Mouse (Mus musculus): ENCODE measurements around the gene Exoc4.

Gene Exoc4

DNA sequence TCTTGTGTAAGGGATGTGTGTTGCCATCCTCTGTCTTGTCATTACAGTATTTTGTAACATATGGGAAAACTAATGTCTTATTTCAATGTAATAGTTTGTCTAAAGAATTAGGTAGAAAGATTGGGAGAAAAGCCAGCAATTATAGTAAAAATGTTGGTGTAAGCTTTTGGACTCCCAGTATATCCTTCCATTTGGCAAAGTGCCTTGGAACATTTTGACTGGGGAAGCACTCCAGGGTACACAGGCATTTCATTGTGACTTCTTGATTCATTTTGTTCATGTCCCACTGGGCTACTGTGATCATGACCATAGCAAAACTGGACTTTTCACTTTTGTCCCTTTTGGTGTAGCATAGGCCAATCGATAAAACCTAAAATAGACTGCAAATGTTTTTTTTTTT is 61.6 kb downstream of the Exoc4 start:
- DNase-seq (ENCODE audit: low spot score) = no peak

DNA sequence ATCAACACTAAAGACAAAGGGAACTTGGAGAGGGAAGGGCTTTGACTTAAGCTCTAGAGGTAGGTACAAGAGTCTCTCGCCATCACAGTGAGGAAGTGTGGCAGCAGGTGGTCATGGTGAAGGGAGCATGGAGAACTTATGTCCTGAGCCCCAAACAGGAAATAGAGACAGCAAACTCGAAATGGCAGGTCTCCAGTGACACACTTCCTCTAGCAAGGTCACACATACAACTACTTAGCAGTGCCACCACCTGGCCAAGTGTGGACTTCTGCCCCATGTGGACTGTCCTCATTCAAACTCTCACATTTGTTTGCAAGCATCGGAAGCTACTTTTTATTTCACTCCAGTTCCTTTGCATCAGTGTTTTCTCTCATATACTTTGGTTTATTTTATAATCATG is 74.0 kb downstream of the Exoc4 start:
- DNase-seq (ENCODE audit: low spot score) = no peak

DNA sequence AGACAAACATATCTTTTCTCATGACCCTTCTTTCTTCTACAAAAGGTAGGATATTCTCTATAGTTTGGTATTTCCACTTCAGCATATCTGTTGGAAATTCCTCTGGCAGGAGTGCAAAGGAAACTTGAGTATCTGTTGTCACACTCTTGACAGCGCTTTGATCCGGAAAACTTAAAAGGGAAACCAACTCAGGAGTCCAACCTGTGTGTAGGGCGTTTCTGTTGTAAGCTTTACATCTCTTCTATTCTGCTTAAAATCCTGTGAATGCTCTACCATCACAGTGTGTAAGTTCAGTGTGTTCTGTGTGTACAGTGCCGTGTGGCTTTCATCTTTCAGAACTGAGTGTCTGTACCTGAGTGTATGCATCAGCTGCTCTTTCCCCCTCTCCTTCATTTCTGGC is 74.5 kb downstream of the Exoc4 start:
- DNase-seq (ENCODE audit: low spot score) = no peak

DNA sequence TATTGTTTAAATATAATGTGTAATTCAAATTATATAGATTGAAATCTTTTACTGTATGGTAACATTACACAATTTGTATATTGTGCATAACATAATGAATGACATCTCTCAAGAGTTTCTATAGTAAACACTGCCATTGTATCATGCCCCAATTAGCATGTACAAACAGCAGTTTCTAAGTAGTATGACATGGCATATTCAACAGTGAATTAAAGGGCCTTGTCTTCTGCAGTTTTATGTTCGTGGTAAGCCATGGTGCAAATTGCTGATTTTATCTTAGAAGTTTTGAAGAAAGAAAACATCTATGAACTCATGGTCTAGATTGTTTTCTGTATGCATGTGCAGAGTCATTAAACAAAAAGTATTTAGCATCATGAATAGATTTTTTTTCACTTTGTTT is 79.4 kb downstream of the Exoc4 start:
- DNase-seq (ENCODE audit: low spot score) = no peak

DNA sequence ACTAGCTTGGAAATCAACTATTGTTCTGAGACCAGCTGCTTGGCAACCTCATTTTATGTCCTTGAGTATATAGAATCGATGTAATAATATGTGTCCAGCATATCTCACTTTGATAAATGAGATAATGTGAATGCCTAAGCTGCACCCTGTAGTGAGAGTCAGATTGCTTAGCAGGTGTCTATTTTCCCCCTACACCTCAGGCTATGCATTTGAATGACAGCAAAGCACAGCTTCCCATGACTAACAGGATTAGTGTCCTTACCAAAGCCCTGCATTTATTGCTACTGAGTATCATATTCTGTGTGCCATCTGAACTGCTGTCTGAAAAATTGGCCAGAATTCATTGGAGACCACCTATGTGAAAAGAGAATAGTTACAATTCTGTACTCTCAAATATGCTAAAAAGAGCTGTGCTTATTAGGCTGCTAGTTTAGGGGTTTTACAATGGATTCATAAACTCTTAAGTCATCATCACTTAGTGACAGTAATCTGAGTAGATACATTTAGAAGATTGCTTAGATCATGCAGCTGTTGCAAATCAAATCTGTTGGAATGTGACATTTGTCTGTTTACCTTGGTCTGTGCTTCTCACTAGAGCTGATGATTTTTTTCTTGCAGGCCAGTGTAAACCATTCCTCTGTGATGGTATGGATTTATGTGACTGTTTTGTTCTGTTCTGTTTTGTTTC is 98.3 kb downstream of the Exoc4 start:
- no peak for DNase-seq (ENCODE audit: low spot score)

DNA sequence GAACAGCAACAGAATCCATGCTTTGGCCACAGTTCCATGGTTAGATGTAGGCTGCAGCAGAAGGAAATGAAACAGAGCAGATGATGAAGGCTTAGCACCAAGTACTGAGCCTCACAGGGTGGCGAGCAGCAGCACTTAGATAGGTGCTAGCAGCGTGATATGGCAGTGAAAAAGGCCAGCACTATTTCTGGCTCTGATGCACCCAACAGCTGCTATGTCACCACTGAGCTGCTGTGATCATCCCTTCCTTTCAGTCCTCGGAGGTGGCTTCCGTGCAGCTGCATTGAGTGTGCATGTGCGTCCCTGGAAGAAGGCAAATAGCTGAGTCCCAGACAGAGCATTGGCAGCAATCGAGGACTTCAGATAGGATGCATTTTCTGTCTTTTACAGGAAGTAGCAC is 112.7 kb downstream of the Exoc4 start:
- no peak for DNase-seq (ENCODE audit: low spot score)

DNA sequence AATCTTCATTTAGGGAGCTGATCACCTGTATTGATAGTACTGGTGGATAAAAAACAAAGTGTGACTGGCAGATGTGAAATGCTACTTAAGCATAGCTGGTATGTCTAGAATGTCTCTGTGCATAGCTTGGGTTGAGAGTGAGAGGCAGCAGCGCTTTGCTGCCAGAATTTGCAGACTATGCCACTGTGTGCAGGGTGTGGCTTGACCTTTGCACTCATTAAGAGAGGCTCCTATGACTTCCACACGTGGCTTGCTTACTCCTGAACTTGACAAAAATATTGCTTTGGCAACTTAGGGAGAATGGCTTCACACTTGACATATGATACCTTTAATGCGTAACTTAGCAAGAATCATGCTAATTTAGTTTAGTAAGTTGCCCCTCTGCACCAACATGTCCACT is 131.6 kb downstream of the Exoc4 start:
- no peak for DNase-seq (ENCODE audit: low spot score)

DNA sequence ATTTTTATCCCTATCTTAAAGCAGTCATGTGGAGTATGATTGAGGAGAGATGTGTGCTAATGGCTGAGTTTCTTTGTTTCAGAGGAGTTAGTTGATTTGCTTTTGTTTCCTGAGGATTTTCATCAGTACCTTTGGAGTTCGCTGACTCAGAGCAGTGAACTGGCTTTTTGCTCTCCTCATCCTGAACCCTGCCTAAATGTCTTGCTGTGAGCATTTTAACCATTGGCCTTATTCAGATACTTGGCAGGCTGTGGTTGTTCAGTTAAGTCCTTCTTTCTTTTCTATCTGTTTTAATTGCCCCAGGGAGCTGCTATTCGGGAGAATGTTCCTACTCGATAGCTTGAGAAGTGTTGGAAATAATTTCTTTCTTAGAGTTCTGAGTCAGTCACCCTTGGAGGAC is 133.3 kb downstream of the Exoc4 start:
- no peak for DNase-seq (ENCODE audit: low spot score)

DNA sequence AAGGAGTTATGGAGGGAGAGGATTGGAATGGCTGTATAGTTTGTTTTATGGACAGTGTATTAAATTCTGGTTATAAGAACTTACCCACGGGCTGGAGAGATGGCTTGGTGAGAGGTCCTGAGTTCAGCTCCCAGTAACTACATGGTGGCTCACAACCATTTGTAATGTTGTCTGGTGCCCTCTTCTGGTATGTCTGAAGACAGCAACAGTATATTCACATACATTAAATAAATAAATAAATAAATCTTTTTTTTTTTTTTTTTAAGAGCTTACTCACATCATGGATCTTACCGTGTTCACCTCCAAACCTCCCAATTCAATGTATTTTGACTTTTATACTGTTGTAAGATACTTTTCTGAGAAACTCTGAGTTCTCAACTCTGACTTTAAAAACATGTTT is 143.1 kb downstream of the Exoc4 start:
- no peak for DNase-seq (ENCODE audit: low spot score)

DNA sequence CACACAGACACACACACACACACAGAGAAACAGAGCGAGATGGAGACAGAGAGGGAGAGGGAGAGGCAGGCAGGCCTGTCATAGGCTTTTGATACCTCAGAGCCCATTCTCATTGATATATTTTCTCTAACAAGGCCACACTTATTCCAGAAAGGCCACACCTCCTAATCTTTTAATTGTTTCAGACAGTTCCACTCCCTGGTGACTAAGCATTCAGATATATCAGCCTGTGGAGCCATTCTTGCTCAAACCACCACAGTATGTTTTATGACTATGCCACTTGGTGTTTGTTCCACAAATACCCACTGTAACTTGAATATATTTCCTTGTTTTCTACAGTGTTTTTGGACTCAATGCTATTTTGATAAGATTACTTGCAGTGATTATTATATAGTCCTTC is 150.6 kb downstream of the Exoc4 start:
- no peak for DNase-seq (ENCODE audit: low spot score)

DNA sequence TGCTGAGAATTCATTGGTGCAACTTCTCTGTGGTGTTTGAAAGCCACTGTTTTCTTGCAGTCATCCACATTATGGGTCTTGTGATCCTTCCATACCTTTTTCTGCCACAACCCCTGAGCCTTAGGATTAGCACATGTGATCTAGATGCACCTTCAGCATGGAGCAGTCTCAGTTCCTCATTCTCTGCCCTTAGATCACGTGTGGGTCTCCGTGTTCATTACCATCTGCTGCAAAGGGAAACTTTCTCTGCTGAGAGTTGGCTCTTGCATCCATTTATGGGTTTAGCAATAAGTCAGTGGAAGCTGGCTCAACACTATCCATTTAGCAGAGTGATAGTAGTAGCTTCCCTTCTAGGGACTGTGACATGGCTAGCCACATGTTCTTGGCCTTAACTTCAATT is 152.3 kb downstream of the Exoc4 start:
- DNase-seq (ENCODE audit: low spot score) = no peak

DNA sequence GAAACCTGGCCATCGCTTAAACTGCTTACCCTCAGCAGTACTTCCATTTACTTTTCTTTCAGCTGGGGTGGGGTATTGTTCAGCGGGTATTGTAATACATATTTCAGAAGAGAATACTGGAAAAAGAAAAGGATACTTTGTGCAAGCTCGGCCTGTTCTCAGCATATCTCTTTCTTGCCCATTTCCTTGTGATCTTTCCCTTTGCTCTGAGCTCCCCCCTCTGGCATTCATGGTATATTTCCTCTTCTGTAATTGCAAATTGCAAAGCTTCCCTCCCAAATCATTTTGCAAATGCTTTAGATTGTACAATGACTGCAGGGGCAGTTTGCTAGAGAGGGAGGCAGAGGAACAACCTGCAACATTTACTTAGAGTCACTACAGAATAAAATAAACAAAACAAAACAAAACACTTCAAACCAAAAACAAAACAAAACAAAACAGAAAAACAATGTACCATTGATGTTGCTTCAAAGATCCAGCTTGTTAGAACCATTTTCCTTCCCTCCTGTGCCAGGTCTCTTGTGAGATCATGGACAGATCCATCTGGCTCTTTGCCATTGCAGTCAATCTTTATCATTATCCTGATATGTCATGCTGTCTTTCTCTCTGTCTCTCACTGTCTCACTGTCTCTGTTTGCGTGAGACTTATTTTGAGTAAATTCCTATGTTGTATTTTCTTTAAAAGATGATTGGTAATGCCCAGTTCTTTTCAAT is 156.8 kb downstream of the Exoc4 start:
- DNase-seq (ENCODE audit: low spot score) = no peak

DNA sequence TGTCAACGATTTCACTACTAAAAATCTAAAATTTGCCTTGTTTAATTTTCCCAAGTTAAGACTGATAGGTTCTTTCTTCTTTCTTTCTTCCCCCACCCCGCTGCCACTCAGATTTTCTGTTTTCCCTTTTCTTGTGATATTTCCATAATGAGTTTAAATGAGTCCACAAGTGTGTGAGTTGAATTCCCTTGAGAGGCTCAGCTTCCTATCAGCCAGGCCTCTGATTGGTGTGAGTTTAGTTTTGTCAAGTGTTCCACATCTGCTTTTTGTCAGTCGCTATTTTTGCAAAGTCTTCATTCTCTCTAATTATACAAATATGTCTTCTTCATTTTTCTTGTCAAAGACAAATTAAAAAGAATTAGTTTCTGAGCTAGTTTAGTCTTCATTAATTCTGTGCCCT is 160.7 kb downstream of the Exoc4 start:
- no peak for DNase-seq (ENCODE audit: low spot score)

DNA sequence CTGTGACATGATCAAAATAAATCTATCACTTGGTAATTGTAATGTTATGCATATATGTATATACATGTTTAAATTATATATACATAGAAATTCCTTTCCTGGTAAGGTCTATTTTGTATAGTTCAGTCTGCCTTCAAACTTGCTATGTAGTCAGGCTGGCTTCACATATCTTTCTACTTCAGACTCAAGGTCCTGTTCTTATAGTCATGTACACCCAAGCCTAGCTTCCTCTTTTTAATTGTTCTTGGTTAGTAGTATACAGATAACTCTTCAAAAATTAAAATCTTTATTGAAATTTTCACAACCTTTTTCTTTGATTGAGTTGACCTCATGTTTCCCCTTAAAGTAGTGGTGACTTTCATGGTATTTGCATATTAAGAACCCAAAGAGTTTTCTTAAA is 176.1 kb downstream of the Exoc4 start:
- no peak for DNase-seq (ENCODE audit: low spot score)

DNA sequence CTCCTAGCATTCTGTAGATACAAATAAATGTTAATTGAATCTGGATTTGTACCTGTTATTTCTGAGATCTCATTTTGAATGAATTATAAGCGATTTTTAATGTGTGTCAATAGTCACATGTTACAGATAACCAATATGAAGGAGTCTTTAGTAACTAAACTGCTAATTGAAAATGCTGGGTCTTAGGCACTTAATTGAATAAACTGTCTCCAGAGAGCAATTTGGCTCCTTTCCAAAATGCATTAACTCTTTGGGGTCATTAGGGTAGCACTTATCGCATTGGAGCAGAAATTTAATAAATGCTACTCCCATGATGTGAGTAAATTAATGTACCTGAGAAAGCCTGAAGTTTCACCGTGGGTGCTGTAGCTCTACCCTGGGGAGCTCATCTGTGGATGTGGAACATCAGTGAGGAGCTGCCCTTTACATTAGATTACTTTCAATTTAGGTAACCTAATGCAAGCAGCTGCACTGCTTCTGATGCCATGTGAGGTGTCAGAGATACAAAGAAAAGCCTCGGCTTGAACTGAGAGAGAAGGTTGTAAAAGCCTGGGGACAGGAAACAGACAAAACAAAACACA is 182.4 kb downstream of the Exoc4 start:
- no peak for DNase-seq (ENCODE audit: low spot score)

DNA sequence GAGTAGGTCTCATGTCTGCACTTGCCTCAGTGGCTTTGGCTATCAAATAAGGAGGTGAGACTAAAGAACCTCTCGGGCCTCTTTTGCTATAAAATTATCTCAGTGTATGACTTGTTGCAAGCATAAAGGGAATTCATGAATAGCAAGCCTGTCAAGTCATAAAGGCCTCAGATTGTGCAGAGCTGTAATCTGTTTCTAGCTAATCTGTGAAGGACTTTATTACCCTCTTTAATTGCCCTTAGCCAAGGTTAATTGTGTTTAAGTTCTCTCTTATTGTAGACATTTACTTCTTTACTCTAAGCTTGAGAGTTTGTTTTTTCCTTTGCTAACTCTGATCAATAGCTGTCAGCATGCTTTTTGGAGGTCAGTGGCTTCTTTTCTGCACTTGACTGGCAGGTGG is 191.6 kb downstream of the Exoc4 start:
- no peak for DNase-seq (ENCODE audit: low spot score)

DNA sequence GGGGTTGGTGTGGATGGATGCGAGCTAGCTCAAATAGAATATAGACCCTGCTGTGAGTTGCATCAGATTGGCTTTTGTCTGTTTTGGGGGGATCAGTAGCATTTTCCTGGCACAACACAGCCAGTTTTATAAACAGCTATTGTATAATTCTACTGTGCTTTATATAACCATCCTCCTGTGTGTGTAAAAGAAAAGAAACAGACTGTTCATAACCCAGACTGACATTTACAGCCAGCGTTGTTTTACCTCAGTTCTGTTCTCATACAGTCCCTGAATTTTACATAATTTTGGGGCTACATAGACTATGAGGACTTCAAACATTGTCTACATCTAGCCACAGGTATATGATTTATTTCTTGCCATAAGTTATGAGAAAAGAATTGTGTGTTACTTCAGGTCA is 204.9 kb downstream of the Exoc4 start:
- DNase-seq (ENCODE audit: low spot score) = no peak

DNA sequence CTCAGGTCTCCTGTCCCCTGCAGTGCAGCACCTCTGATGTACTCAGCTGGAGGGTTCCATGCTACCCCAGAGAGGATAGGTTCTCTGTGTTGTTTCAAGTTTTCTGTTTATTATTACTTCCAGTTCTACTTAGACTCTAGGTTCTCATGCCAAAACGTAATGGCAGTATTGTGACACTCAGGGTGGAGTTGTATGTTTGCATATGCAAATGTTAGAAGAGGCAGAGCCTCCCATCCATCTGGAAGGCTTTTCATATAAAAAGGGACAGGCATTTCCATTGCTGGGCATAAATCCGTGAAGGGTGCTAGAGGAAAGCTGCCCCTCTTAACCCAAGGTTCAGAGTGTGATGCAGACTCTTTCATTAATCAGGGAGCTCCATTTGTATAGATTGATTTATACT is 205.5 kb downstream of the Exoc4 start:
- DNase-seq (ENCODE audit: low spot score) = no peak

DNA sequence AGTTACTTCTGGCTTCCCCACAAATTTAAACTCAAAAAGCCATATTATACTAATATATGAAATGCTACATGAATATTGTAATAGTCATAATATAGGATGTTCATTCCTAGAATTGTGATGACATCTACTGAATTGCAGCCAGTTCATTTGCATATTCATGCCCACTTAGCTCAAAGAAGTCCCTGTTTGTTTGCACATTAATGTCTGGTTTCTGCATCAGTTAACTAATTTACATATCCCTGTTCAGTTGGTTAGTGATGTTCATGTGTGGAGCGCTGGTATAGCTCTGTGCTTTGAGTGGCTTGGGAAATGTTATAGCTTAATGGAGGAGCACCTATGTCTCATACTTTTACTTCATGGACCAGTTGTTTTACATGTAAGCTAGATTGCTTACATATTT is 206.4 kb downstream of the Exoc4 start:
- DNase-seq (ENCODE audit: low spot score) = no peak

DNA sequence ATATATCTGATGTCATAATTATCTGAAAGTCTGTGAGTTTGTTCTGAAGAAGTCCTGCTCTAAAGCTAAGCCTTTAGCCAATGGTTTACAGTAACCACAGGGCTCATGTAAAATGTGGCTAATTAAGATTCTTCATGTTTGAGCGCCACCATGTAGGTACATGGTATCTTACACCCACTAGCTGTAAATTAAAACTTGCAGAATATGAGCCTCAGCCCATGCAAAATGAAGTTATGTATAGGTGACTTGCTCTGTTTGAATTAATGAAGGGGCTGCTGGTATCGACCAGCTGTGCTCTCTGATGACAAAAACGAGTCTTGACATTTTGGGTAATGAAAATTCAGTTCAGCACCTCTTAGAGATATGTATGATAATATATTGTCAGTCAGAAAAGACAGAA is 216.0 kb downstream of the Exoc4 start:
- no peak for DNase-seq (ENCODE audit: low spot score)

DNA sequence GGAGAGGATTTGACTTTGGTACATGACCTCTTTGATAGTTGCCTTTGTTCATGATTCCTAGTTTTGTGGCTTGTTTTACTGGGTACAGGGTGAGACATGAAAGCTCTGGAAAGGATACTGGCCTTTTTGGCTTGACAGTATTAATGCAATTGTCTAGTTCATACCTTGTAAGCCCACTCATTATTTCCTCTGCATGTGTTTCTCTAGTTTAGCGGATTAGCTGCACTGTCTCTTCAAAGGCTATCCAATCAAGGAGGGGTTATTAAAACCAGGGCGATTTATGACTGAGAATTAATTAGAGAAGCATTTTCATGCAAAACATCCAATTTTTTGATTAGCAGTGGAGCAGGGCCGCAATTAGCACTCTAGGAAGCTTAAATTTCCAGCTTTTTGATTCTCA is 216.5 kb downstream of the Exoc4 start:
- DNase-seq (ENCODE audit: low spot score) = no peak

DNA sequence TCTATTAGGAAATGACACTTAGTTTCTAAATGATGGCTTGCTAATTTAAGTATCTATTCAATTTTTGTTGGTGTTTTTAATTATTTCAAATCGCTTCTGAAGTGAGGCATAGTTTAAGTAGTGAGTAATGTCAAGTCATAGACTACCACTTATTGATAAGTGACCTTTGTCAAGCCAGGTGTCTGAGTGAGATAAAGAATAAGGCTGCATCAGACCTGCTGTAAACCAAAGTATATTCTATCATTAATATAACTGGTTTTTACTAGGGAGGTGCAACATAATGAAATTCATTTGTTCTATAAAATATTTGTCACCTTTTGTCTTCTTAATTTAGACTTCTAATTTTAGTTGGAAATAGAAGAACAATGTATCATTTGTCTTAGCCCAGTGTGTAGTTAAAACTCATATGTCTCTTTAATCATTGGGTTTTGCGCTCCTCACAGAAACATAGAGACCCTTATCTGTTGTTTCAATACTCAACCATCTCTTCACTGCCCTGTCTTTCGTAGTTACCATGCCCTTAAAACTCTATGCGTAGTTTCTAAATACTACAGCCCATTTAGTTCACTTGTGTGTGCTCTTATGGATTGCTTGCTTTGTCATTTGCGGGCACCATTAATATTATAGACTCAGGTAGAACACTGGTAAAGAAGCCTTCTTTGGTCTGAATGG is 217.4 kb downstream of the Exoc4 start:
- DNase-seq (ENCODE audit: low spot score) = no peak

DNA sequence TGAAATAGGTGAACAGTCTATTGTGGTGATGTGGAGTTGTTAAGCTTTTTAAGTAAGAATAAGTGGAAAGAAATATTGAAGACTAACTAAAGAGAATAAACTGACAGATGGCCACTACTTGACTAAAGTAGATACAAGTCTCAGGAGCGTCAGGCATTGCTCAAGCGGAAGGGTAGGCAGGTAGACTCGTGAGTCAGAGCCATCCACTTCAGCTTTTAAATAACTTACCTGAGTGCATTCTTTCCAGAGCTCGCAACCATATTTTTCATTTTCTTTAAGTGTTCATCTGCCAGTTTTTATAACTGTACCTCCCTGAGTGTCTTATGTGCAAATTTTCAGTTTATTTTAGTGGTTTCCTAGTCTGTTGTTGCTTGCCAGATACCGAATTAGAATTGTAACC is 219.6 kb downstream of the Exoc4 start:
- DNase-seq (ENCODE audit: low spot score) = no peak
